Comparison of ENCODE assay signal across 8 mouse cellular contexts in genomic region chr19:45746153-45747020, GRCm38 (mm10). TPM values are rescaled to one million over a fixed set of nuclear protein-coding genes. Genes with fewer than 3 reads are reported as not detected.
A peak's percentile ranks its signal among the peaks of the same experiment; 100 is the strongest.
DNase-seq lines count a peak whose midpoint lies in the region; ATAC-seq and TF ChIP-seq lines count a peak whose summit lies in the region.

No protein-coding gene starts in this region.

- H3K79me2 ChIP-seq in C2C12 (ENCODE audit: control insufficient read depth, insufficient read depth), result peaks cover 17% of the 10 kb centered on the region

- H3K27ac ChIP-seq in kidney, embryonic 14.5 days (ENCODE audit: low read depth, low read length), result no peak overlapping the region
- H3K27ac ChIP-seq in limb, embryonic 13.5 days, result no peak overlapping the region

- H3K79me3 ChIP-seq in C2C12 (ENCODE audit: low read depth), result peaks cover 7% of the 10 kb centered on the region

- no peak overlapping the region for H3K4me3 ChIP-seq in C2C12 (ENCODE audit: insufficient read depth, poor library complexity, severe bottlenecking)
- H3K4me3 ChIP-seq in kidney, embryonic 14.5 days (ENCODE audit: low read length), result no peak overlapping the region
- peak overlapping the region; percentile 5; the same call in 1 of the 2 replicates for H3K4me3 ChIP-seq in limb, embryonic 13.5 days

- H3K4me2 ChIP-seq in kidney, embryonic 14.5 days (replicated peaks; ENCODE audit: low read depth, low read length), result no peak overlapping the region; the same call in 1 of the 2 replicates
- no peak overlapping the region for H3K4me2 ChIP-seq in limb, embryonic 13.5 days (replicated peaks)

- 0 out of 2 replicates have a peak, but pooled peaks have one; percentile 7 for ATAC-seq in kidney, embryonic 14.5 days (ENCODE audit: low FRiP score, low TSS enrichment)
- 0 out of 2 replicates have a peak, but pooled peaks have one; percentile 24 for ATAC-seq in limb, embryonic 13.5 days (ENCODE audit: low FRiP score, low read depth)

- H3K4me1 ChIP-seq in kidney, embryonic 14.5 days (ENCODE audit: control insufficient read depth, insufficient read depth, low read length), result peaks cover 33% of the 10 kb centered on the region; the same call in 1 of the 2 replicates
- H3K4me1 ChIP-seq in limb, embryonic 13.5 days, result peaks cover 50% of the 10 kb centered on the region

- H3K9ac ChIP-seq in kidney, embryonic 14.5 days (ENCODE audit: low read depth, low read length), result no peak overlapping the region
- no peak overlapping the region for H3K9ac ChIP-seq in limb, embryonic 13.5 days

- DNase-seq in adipocyte (ENCODE audit: low spot score), result peak; percentile 83
- DNase-seq in embryo, embryonic 9.5 days (ENCODE audit: extremely low spot score), result peak; percentile 77
- DNase-seq in heart, adult 9 months (ENCODE audit: low spot score in 2 of 2), result peak; percentile 61 to 70
- DNase-seq in natural killer cell, adult 2 months (ENCODE audit: low spot score in 2 of 2), result peak; percentile 65 to 77
- peak; percentile 87 for DNase-seq in testis, postnatal 10 days (ENCODE audit: low spot score)

- WGBS in kidney, embryonic 14.5 days, result 10% methylated on average over 29 of the region's 29 CpGs
- WGBS in limb, embryonic 13.5 days, result 10% methylated on average over 29 of the region's 29 CpGs

- H3ac ChIP-seq in C2C12 (ENCODE audit: control insufficient read depth, insufficient read length, low read depth), result no peak overlapping the region

- no peaks in the 10 kb centered on the region for H3K9me3 ChIP-seq in kidney, embryonic 14.5 days (ENCODE audit: control insufficient read depth, low read length)
- no peaks in the 10 kb centered on the region for H3K9me3 ChIP-seq in limb, embryonic 13.5 days

- H3K36me3 ChIP-seq in C2C12 (ENCODE audit: control insufficient read depth, insufficient read depth), result peaks cover 16% of the 10 kb centered on the region
- peaks cover 3% of the 10 kb centered on the region; the same call in 1 of the 2 replicates for H3K36me3 ChIP-seq in kidney, embryonic 14.5 days (ENCODE audit: control insufficient read depth, insufficient read depth, low read length)
- H3K36me3 ChIP-seq in limb, embryonic 13.5 days, result 0 out of 2 replicates have a peak, but pooled peaks cover under 1% of the 10 kb centered on the region

- peaks cover 20% of the 10 kb centered on the region for H3K27me3 ChIP-seq in C2C12 (ENCODE audit: control insufficient read depth, insufficient read depth, insufficient read length)
- H3K27me3 ChIP-seq in kidney, embryonic 14.5 days (ENCODE audit: control insufficient read depth, insufficient read depth, low read length), result peaks cover 43% of the 10 kb centered on the region
- H3K27me3 ChIP-seq in limb, embryonic 13.5 days, result peaks cover 58% of the 10 kb centered on the region

- TF ChIP-seq CTCF in C2C12 (IDR thresholded peaks at IDR 0.05; ENCODE audit: control insufficient read depth, insufficient read depth, insufficient read length), result peak; percentile 64

TF ChIP-seq in C2C12, 6 proteins besides CTCF, POLR2A, EP300 and RAD21:
- TF ChIP-seq USF1 (IDR thresholded peaks at IDR 0.05; ENCODE audit: low read depth), result no peak
- TF ChIP-seq MAX (IDR thresholded peaks at IDR 0.05), result peak; percentile 30
- no peak for TF ChIP-seq MYOD1 (IDR thresholded peaks at IDR 0.05; ENCODE audit: control insufficient read depth, insufficient read length, low read depth)
- TF ChIP-seq MYOG (IDR thresholded peaks at IDR 0.05; ENCODE audit: control insufficient read depth, extremely low read depth, insufficient read length), result no peak

RNA-seq across cellular contexts. Expression of gene Npm3, which starts 3.0 kb away (rescaled TPM):
- polyA plus RNA-seq in C2C12 (2012; fragmentation: generic; extraction: Trizol), result 175 TPM
- polyA plus RNA-seq in kidney, embryonic 14.5 days (2014; fragmentation: Nextera tagmentation; extraction: Ambion mirVana), result 21.4 and 111 TPM in 2 replicates
- 15.4 and 16.8 TPM in 2 replicates for polyA plus RNA-seq in limb, embryonic 13.5 days (2015; fragmentation: Nextera tagmentation; extraction: Ambion mirVana)

RNA-seq across cellular contexts. Expression of gene Fgf8, which starts 3.7 kb away (rescaled TPM):
- polyA plus RNA-seq in C2C12 (2012; fragmentation: generic; extraction: Trizol), result not detected
- polyA plus RNA-seq in kidney, embryonic 14.5 days (2014; fragmentation: Nextera tagmentation; extraction: Ambion mirVana), result 25.1 and 29.3 TPM in 2 replicates
- polyA plus RNA-seq in limb, embryonic 13.5 days (2015; fragmentation: Nextera tagmentation; extraction: Ambion mirVana), result 2.7 and 3.5 TPM in 2 replicates

RNA-seq across cellular contexts. Expression of gene Mgea5, which starts 37.2 kb away (rescaled TPM):
- 12.1 TPM for polyA plus RNA-seq in C2C12 (2012; fragmentation: generic; extraction: Trizol)
- 46.3 and 67.8 TPM in 2 replicates for polyA plus RNA-seq in kidney, embryonic 14.5 days (2014; fragmentation: Nextera tagmentation; extraction: Ambion mirVana)
- 66.0 and 68.2 TPM in 2 replicates for polyA plus RNA-seq in limb, embryonic 13.5 days (2015; fragmentation: Nextera tagmentation; extraction: Ambion mirVana)
